Mouse (Mus musculus): ENCODE data around the gene Ptprs.
"Not testable (repeated sequence)": the region's sequence is repeated elsewhere in the genome, so short reads cannot be mapped to it uniquely, and the experiment has no call there.

Gene Ptprs

DNA sequence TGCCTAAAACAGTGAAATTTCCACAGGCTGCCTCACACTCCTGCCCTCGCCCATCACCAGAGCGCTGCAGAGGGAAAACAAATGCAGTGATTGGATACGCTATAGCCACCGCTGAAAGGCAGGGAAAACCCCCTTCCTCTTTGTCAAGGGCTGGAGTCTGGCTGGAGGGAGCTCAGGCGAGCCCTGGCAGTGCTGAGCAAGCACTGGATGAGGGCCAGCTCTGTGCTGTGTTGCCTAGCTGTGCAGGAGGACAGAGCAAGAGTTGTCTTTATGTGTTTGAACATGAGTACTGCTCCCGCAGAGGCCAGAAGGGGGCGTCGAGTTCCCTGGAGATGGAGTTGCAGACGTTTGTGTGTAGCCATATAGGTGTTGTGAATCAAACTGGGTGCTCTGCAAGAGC, 26.2 kb upstream of the Ptprs start:
- no peaks in the 10 kb centered on the region for H3K36me3 ChIP-seq (ENCODE audit: insufficient read depth, low read length)
- H3K9me3 ChIP-seq (ENCODE audit: low read length), result no peaks in the 10 kb centered on the region
- peaks cover 49% of the 10 kb centered on the region for H3K27me3 ChIP-seq (ENCODE audit: insufficient read depth, low read length)
- peaks cover 28% of the 10 kb centered on the region for H3K4me1 ChIP-seq (replicated peaks; ENCODE audit: low read depth, low read length)
- TF ChIP-seq CTCF (conservative IDR thresholded peaks at IDR 0.05; ENCODE audit: low read length) (peak; percentile 32), POU5F1 (IDR thresholded peaks at IDR 0.05; ENCODE audit: borderline replicate concordance, low read length) (no peak)
- H3K4me3 ChIP-seq (replicated peaks; ENCODE audit: low read length), result no peak overlapping the region

DNA sequence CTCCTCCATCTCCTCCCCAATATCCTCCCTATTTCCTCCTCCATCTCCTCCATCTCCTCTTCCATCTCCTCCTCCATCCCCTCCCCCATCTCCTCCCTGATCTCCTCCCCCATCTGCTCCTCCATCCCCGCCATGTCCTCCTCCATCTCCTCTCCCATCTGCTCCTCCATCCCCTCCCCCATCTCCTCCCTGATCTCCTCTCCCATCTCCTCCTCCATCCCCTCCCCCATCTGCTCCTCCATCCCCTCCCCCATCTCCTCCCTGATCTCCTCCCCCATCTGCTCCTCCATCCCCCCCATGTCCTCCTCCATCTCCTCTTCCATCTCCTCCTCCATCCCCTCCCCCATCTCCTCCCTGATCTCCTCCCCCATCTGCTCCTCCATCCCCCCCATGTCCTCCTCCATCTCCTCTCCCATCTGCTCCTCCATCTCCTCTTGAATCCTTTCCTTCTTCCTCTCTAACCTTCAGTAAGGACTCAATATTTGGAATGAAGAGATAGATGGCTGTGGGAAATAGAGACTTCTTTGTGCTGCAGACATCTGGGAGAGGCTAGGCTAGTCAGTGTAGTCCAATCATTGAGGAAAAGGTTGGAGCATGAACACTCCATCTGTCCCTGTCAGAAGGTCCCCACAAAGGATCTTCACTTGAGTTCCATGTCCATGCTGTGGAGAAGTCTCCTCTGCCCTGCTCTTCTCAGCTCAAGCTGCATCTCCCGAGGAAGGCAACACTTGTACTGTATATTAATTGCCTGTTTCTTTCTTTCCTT, 25.5 kb upstream of the Ptprs start:
- H3K9me3 ChIP-seq (ENCODE audit: low read length); H3K4me3 ChIP-seq (replicated peaks; ENCODE audit: low read length); H3K36me3 ChIP-seq (ENCODE audit: insufficient read depth, low read length): not testable (repeated sequence)
- Histone ChIP-seq H3K4me1 (replicated peaks; ENCODE audit: low read depth, low read length) (peaks cover 21% of the 10 kb centered on the region), H3K27me3 (ENCODE audit: insufficient read depth, low read length) (peaks cover 55% of the 10 kb centered on the region)

DNA sequence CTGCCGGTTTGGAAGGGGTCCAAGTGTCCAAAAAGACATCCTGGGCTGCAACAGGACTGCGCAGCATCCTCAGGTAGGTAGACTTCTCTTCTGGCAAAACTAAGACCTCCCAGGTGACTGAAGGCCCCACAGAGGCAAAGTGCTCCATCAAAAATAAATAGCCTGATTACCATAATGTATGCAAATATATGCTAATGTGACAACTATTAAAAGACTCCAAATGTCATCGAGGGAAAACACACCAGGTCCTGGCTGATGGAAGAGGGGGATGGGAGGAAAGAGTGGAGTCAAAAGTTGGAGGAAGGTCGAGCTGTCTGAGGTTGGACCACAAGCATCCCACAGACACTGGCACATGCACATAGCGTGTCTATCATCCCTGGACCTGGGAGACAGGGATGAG, 22.9 kb upstream of the Ptprs start:
- H3K4me1 ChIP-seq (replicated peaks; ENCODE audit: low read depth, low read length), result 0 out of 2 replicates have a peak, but pooled peaks cover 3% of the 10 kb centered on the region
- H3K36me3 ChIP-seq (ENCODE audit: insufficient read depth, low read length), result no peaks in the 10 kb centered on the region
- H3K4me3 ChIP-seq (replicated peaks; ENCODE audit: low read length), result no peak overlapping the region
- TF ChIP-seq POU5F1 (IDR thresholded peaks at IDR 0.05; ENCODE audit: borderline replicate concordance, low read length) (no peak), NANOG (IDR thresholded peaks at IDR 0.05; ENCODE audit: borderline replicate concordance, low read length) (no peak), CTCF (conservative IDR thresholded peaks at IDR 0.05; ENCODE audit: low read length) (no peak)
- peaks cover 59% of the 10 kb centered on the region for H3K27me3 ChIP-seq (ENCODE audit: insufficient read depth, low read length)
- peaks cover 10% of the 10 kb centered on the region for H3K9me3 ChIP-seq (ENCODE audit: low read length)

DNA sequence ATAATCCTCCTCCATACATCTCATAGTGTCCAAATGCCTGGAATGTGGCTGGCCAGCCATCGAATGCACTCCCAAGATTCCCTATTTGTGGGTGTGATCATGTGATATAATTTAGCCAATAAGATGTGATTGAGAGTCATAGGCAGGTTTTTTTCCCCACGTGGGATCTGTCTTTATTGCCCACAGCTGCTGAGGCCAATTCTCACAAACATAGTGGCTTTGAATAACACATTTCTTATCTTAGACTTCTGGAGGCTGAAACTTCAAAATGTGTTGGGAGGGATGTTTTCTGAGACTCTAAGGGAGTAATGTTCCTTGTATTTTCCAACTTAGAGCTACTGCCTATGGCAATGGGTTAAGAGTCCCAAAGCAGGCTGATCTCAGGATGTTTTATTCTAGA, 18.2 kb upstream of the Ptprs start:
- peaks cover 28% of the 10 kb centered on the region for H3K9me3 ChIP-seq (ENCODE audit: low read length)
- no peak for TF ChIP-seq NANOG (IDR thresholded peaks at IDR 0.05; ENCODE audit: borderline replicate concordance, low read length)
- no peak for TF ChIP-seq CTCF (conservative IDR thresholded peaks at IDR 0.05; ENCODE audit: low read length)
- TF ChIP-seq POU5F1 (IDR thresholded peaks at IDR 0.05; ENCODE audit: borderline replicate concordance, low read length), result no peak
- no peaks in the 10 kb centered on the region for H3K4me1 ChIP-seq (replicated peaks; ENCODE audit: low read depth, low read length)
- H3K27me3 ChIP-seq (ENCODE audit: insufficient read depth, low read length), result peaks cover 68% of the 10 kb centered on the region
- H3K36me3 ChIP-seq (ENCODE audit: insufficient read depth, low read length), result no peaks in the 10 kb centered on the region
- H3K4me3 ChIP-seq (replicated peaks; ENCODE audit: low read length), result no peak overlapping the region

DNA sequence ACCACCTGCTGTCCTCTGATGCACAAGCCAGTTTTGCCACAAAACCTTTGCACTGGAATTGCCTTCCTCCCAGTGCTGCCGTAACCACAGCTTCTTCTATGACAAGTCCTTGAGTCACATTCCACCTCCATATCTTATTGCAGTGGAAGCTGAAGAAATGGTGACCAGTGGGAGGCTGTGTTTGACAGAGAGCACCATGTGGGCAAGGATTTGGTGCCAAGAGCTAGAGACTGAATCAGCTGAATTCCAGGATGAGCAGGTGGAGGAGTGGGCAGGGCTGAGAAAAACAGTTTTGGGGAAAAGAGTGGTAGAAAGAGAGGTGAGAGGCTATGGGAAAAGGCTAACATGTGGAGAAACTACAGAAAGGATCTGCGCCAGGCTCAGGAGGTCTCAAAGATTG, 17.6 kb upstream of the Ptprs start:
- peaks cover 3% of the 10 kb centered on the region for H3K4me1 ChIP-seq (replicated peaks; ENCODE audit: low read depth, low read length)
- peaks cover 67% of the 10 kb centered on the region for H3K27me3 ChIP-seq (ENCODE audit: insufficient read depth, low read length)
- TF ChIP-seq NANOG (IDR thresholded peaks at IDR 0.05; ENCODE audit: borderline replicate concordance, low read length) (no peak), CTCF (conservative IDR thresholded peaks at IDR 0.05; ENCODE audit: low read length) (no peak), POU5F1 (IDR thresholded peaks at IDR 0.05; ENCODE audit: borderline replicate concordance, low read length) (no peak)
- H3K9me3 ChIP-seq (ENCODE audit: low read length), result peaks cover 28% of the 10 kb centered on the region
- H3K36me3 ChIP-seq (ENCODE audit: insufficient read depth, low read length), result no peaks in the 10 kb centered on the region
- H3K4me3 ChIP-seq (replicated peaks; ENCODE audit: low read length), result no peak overlapping the region

DNA sequence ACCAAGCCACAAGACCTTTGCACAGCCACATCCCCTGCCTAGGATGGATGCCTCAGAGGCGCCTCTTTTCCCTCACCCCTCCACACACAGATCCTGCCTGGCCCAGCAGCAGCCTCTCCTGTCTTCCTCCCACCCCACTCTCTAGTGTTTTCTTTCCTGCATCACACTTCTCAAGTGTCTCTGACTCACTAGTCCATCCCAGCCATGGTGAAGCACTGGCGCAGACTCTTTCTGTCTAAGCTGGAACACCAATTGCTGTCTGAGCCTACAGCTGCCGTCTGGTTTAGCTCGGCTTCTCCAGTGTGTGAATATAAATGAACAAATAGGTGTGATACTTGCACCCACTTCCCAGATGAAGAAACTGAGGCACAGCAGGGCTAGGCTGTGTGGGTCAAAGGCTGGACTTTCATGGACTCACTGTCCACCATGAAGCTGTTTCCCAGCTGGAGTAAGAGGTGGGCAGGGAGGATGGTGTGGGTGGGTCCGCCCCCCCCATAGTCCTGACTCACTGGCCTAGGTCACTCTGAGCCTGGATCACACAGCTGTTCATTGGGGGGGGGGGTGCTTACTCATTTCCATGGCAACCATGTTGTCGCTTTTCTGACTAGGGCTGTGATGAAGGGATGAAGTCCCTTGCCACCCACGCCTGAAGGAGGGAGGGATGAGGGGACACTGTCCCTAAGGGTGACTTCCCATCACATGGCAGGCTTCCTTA, 14.3 kb upstream of the Ptprs start:
- Histone ChIP-seq H3K4me3 (replicated peaks; ENCODE audit: low read length) (no peak overlapping the region), H3K27me3 (ENCODE audit: insufficient read depth, low read length) (peaks cover 59% of the 10 kb centered on the region), H3K4me1 (replicated peaks; ENCODE audit: low read depth, low read length) (peaks cover 23% of the 10 kb centered on the region), H3K9me3 (ENCODE audit: low read length) (peaks cover 28% of the 10 kb centered on the region), H3K36me3 (ENCODE audit: insufficient read depth, low read length) (no peaks in the 10 kb centered on the region)
- TF ChIP-seq CTCF (conservative IDR thresholded peaks at IDR 0.05; ENCODE audit: low read length) (no peak), NANOG (IDR thresholded peaks at IDR 0.05; ENCODE audit: borderline replicate concordance, low read length) (no peak), POU5F1 (IDR thresholded peaks at IDR 0.05; ENCODE audit: borderline replicate concordance, low read length) (no peak)

DNA sequence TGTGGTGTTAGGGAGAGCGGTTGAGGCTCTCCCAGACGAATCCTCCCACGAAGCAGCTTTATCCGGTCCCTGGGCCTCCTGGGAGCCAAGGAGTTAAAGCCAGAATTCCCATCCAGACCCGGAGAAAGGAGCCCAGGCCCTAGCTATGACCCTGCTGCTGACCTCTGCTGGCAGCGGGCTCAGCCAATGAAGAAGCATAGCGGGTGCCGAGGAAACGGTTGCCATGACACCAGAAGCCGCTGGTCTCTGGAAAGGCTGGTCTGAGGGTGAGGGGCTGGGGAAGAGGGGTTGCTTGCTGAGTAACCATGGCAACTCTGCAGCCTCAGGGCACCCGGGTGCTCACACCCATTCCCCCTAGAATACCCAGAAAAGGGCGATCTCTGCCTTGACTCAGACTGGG, 11.7 kb upstream of the Ptprs start:
- Histone ChIP-seq H3K27me3 (ENCODE audit: insufficient read depth, low read length) (peaks cover 60% of the 10 kb centered on the region), H3K4me1 (replicated peaks; ENCODE audit: low read depth, low read length) (peaks cover 23% of the 10 kb centered on the region), H3K36me3 (ENCODE audit: insufficient read depth, low read length) (no peaks in the 10 kb centered on the region), H3K4me3 (replicated peaks; ENCODE audit: low read length) (0 out of 2 replicates have a peak overlapping the region, but pooled peaks have one; percentile 43), H3K9me3 (ENCODE audit: low read length) (peaks cover 7% of the 10 kb centered on the region)
- no peak for TF ChIP-seq POU5F1 (IDR thresholded peaks at IDR 0.05; ENCODE audit: borderline replicate concordance, low read length)
- TF ChIP-seq CTCF (conservative IDR thresholded peaks at IDR 0.05; ENCODE audit: low read length), result no peak
- no peak for TF ChIP-seq NANOG (IDR thresholded peaks at IDR 0.05; ENCODE audit: borderline replicate concordance, low read length)

DNA sequence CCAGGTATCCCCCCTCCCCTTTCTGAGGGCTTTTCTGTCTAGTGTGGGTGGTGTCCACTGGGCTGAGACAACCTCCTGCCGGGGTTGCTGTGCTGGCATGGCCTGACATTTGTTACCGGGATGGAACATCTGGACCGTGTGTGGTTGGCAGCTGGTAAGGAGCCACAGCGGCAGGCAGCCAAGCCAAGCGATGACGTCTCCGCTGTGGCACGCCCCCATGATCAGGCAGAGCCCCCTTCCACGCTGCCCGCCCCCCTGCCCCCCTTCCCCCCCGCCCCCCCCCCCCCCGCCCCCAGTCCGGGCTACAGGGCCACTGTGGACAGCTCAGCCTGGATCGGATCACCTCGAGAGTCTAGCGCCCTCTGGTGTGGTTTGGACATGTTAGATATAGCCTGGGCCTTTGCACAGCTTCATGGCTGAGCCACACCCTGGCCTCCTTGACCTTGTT, 11.2 kb upstream of the Ptprs start:
- TF ChIP-seq POU5F1 (IDR thresholded peaks at IDR 0.05; ENCODE audit: borderline replicate concordance, low read length) (no peak), CTCF (conservative IDR thresholded peaks at IDR 0.05; ENCODE audit: low read length) (no peak; the same call in 1 of the 2 replicates), NANOG (IDR thresholded peaks at IDR 0.05; ENCODE audit: borderline replicate concordance, low read length) (no peak)
- Histone ChIP-seq H3K36me3 (ENCODE audit: insufficient read depth, low read length) (no peaks in the 10 kb centered on the region), H3K27me3 (ENCODE audit: insufficient read depth, low read length) (peaks cover 60% of the 10 kb centered on the region), H3K4me1 (replicated peaks; ENCODE audit: low read depth, low read length) (peaks cover 23% of the 10 kb centered on the region), H3K4me3 (replicated peaks; ENCODE audit: low read length) (0 out of 2 replicates have a peak overlapping the region, but pooled peaks have one; percentile 43), H3K9me3 (ENCODE audit: low read length) (0 out of 2 replicates have a peak, but pooled peaks cover 1% of the 10 kb centered on the region)
